Mouse (Mus musculus): ENCODE measurements at regions not wholly inside any gene's neighbourhood (a gene's known extent, or its start where the extent isn't known, plus 50 kb on each side); places are given as distances from the start of the nearest gene placed in this dataset.

DNA sequence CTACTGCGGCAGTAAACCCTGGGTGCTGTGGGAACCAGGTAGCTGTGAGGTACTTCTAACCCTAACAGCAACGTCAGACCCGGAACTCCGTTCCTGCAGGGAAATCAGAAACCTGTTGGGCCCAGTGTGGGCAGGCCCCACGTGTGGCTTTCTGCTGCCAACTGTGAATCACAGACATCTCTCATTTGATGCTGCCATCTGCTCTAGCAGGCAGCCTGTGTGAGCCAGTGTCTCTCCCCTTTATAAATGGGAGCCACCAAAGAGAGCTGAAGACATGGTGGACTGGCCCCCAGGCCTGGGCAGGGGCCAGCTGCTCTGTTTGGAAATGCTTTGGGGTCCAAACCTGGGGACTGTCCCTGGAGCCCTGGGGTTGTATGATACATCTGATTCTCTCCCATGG lies 71.1 kb upstream of the Kcng1 start:
- ATAC-seq (ENCODE audit: low FRiP score, low TSS enrichment), result no peak
- H3K36me3 ChIP-seq (ENCODE audit: control insufficient read depth, insufficient read depth, low read length), result no peaks in the 10 kb centered on the region
- 56% methylated on average over 5 of the region's 5 CpGs for WGBS

DNA sequence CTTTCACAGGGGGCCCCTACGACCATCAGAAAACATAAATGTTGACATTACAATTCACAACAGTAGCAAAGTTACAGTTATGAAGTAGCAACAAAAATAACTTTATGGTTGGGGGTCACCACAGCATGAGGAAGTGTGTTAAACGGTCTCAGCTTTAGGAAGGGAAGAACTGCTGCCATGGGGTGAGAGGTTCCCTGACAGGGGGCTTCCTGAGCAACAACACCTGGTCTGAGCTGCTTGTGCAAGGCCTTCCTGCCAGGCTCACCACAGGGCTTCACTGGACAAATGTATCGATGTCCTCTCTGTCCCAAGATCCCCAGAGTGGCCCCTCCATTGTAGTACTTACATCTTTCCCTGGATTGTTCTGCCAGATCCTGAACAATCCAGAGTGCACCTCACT lies 70.7 kb upstream of the Kcng1 start:
- H3K9ac ChIP-seq (ENCODE audit: low read depth, low read length), result no peak overlapping the region
- no peaks in the 10 kb centered on the region for H3K4me1 ChIP-seq (ENCODE audit: control insufficient read depth, insufficient read depth, low read length)
- H3K4me2 ChIP-seq (replicated peaks; ENCODE audit: low read depth, low read length), result no peak overlapping the region
- no peaks in the 10 kb centered on the region; the same call in 1 of the 2 replicates for H3K9me3 ChIP-seq (ENCODE audit: control insufficient read depth, low read length)
- no peaks in the 10 kb centered on the region for H3K27me3 ChIP-seq (ENCODE audit: control insufficient read depth, insufficient read depth, low read length)
- no peak overlapping the region for H3K27ac ChIP-seq (ENCODE audit: low read depth, low read length)
- H3K4me3 ChIP-seq (ENCODE audit: low read length), result no peak overlapping the region
- no peaks in the 10 kb centered on the region for H3K36me3 ChIP-seq (ENCODE audit: control insufficient read depth, insufficient read depth, low read length)
- no peak for ATAC-seq (ENCODE audit: low FRiP score, low TSS enrichment)
- WGBS, result 21% methylated on average over 3 of the region's 3 CpGs

More for the DNA sequence above, 71.1 kb upstream of the Kcng1 start:
- no peaks in the 10 kb centered on the region; the same call in 1 of the 2 replicates for H3K9me3 ChIP-seq (ENCODE audit: control insufficient read depth, low read length)
- no peak overlapping the region for H3K4me3 ChIP-seq (ENCODE audit: low read length)
- H3K9ac ChIP-seq (ENCODE audit: low read depth, low read length), result no peak overlapping the region
- no peak overlapping the region for H3K27ac ChIP-seq (ENCODE audit: low read depth, low read length)
- no peaks in the 10 kb centered on the region for H3K27me3 ChIP-seq (ENCODE audit: control insufficient read depth, insufficient read depth, low read length)
- no peak overlapping the region for H3K4me2 ChIP-seq (replicated peaks; ENCODE audit: low read depth, low read length)
- no peaks in the 10 kb centered on the region for H3K4me1 ChIP-seq (ENCODE audit: control insufficient read depth, insufficient read depth, low read length)

DNA sequence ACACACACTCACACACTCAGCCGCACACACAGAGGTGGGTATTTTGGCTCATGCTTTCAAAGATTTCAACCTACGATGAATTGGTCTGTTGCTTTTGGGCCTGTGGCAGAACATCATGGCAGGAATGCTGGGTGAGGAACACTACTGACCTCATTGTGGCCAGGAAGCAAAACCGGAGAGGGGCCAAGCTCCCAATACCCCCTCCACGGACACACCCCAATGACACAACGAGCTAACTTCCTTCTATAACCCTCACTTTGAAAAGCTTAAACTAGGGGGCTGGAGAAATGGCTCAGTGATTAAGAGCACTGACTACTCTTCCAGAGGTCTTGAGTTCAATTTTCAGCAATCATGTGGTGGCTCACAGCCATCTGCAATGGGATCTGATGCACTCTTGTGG lies 63.8 kb upstream of the Kcng1 start:
- Histone ChIP-seq H3K27me3 (ENCODE audit: control insufficient read depth, insufficient read depth, low read length) (no peaks in the 10 kb centered on the region), H3K4me1 (ENCODE audit: control insufficient read depth, insufficient read depth, low read length) (no peaks in the 10 kb centered on the region), H3K27ac (ENCODE audit: low read depth, low read length) (no peak overlapping the region), H3K9ac (ENCODE audit: low read depth, low read length) (no peak overlapping the region), H3K4me2 (replicated peaks; ENCODE audit: low read depth, low read length) (no peak overlapping the region), H3K9me3 (ENCODE audit: control insufficient read depth, low read length) (no peaks in the 10 kb centered on the region; the same call in 1 of the 2 replicates), H3K4me3 (ENCODE audit: low read length) (no peak overlapping the region), H3K36me3 (ENCODE audit: control insufficient read depth, insufficient read depth, low read length) (no peaks in the 10 kb centered on the region)
- WGBS, result 80% methylated on average over 5 of the region's 5 CpGs
- no peak for ATAC-seq (ENCODE audit: low FRiP score, low TSS enrichment)

DNA sequence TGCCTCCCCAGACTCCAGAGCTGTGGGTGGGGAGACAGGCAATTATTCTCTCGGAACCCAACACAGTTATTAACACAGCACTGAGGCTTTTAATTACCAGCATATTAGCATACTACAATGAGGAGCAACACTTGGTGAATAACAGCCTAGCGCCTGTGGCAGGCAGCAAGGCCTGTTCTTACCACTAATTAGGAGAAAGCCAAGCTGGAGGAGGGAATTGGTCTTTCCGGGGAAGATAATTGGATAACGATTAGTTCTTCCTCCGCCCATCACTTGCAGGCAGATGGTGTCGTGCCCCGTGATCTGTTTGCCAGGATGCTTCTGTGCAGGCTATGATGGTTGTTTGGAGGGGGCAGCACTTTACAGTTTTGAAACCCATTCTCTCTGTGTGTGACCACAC lies 62.2 kb upstream of the Kcng1 start:
- 33% methylated on average over 7 of the region's 7 CpGs for WGBS
- no peaks in the 10 kb centered on the region; the same call in 1 of the 2 replicates for H3K9me3 ChIP-seq (ENCODE audit: control insufficient read depth, low read length)
- no peak overlapping the region for H3K9ac ChIP-seq (ENCODE audit: low read depth, low read length)
- H3K36me3 ChIP-seq (ENCODE audit: control insufficient read depth, insufficient read depth, low read length), result no peaks in the 10 kb centered on the region
- H3K4me1 ChIP-seq (ENCODE audit: control insufficient read depth, insufficient read depth, low read length), result no peaks in the 10 kb centered on the region
- H3K4me3 ChIP-seq (ENCODE audit: low read length), result no peak overlapping the region
- H3K27me3 ChIP-seq (ENCODE audit: control insufficient read depth, insufficient read depth, low read length), result no peaks in the 10 kb centered on the region
- no peak overlapping the region for H3K27ac ChIP-seq (ENCODE audit: low read depth, low read length)
- no peak overlapping the region for H3K4me2 ChIP-seq (replicated peaks; ENCODE audit: low read depth, low read length)
- ATAC-seq (ENCODE audit: low FRiP score, low TSS enrichment), result no peak

DNA sequence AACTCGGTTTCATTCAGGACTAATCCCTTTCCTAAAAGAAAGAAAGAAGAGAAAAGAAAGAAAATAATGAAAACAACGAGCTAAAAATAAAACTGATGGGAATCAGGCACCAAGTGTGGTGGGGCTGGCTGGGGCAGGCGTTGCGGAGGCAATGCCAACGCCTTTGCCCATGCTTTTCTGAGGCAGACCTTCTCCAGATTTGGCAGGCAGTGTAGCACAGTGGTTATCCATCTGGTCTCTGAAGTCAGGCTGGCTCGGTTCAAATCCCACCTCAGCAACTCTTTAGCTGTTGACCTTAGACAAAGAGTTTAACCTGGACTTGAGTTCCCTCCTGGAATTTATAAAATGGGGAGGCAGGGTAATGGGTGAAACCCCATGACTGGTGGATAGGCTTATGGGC lies 57.3 kb upstream of the Kcng1 start:
- no peak overlapping the region for H3K4me2 ChIP-seq (replicated peaks; ENCODE audit: low read depth, low read length)
- no peaks in the 10 kb centered on the region for H3K9me3 ChIP-seq (ENCODE audit: control insufficient read depth, low read length)
- H3K4me3 ChIP-seq (ENCODE audit: low read length), result no peak overlapping the region
- H3K27ac ChIP-seq (ENCODE audit: low read depth, low read length), result no peak overlapping the region
- no peak for ATAC-seq (ENCODE audit: low FRiP score, low TSS enrichment)
- 90% methylated on average over 6 of the region's 6 CpGs for WGBS
- no peaks in the 10 kb centered on the region for H3K27me3 ChIP-seq (ENCODE audit: control insufficient read depth, insufficient read depth, low read length)
- H3K4me1 ChIP-seq (ENCODE audit: control insufficient read depth, insufficient read depth, low read length), result peaks cover 7% of the 10 kb centered on the region
- no peak overlapping the region for H3K9ac ChIP-seq (ENCODE audit: low read depth, low read length)
- H3K36me3 ChIP-seq (ENCODE audit: control insufficient read depth, insufficient read depth, low read length), result no peaks in the 10 kb centered on the region

DNA sequence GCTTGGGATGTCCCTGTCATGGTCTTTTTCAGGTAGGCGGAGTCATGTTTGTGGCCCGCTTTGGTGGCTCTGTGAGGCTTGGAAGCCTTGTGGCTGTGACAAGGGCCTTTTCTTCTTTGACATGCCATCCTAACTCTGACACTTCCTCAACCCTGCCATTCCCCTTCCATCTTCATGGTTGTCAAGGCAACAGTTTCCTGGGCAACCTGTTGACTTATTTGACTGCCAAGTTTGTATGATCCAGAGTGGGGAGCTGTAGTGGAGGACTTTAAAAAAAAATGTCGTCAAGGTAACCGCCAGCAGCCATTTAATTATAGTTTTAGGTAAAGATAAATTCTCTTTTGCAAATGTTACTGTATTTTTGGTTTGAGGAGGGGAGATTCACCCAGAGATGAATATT lies 56.8 kb upstream of the Kcng1 start:
- 91% methylated on average over 4 of the region's 4 CpGs for WGBS
- H3K27me3 ChIP-seq (ENCODE audit: control insufficient read depth, insufficient read depth, low read length), result no peaks in the 10 kb centered on the region
- H3K9ac ChIP-seq (ENCODE audit: low read depth, low read length), result no peak overlapping the region
- H3K36me3 ChIP-seq (ENCODE audit: control insufficient read depth, insufficient read depth, low read length), result no peaks in the 10 kb centered on the region
- peaks cover 11% of the 10 kb centered on the region for H3K4me1 ChIP-seq (ENCODE audit: control insufficient read depth, insufficient read depth, low read length)
- no peak overlapping the region for H3K4me3 ChIP-seq (ENCODE audit: low read length)
- no peak overlapping the region for H3K27ac ChIP-seq (ENCODE audit: low read depth, low read length)
- no peaks in the 10 kb centered on the region for H3K9me3 ChIP-seq (ENCODE audit: control insufficient read depth, low read length)
- ATAC-seq (ENCODE audit: low FRiP score, low TSS enrichment), result no peak
- H3K4me2 ChIP-seq (replicated peaks; ENCODE audit: low read depth, low read length), result no peak overlapping the region

DNA sequence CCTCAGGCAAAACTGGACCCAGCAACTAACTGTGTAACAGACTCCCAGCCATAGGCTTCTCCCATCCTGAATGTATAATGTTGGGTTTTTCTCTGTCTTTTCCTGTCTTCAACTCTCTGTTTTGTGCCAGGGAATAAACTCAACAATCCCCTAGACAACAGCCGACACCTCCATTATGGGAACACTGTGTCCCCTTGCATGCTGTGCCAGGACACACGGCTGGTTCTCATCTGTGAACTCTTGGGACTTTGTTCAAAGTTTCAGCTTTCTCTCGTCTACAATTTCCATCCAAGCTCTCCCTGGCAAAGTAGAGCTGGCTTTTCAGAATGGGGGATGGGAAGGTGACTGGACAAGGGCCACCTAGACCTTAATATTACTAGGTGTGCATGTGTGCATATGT lies 56.1 kb upstream of the Kcng1 start:
- ATAC-seq (ENCODE audit: low FRiP score, low TSS enrichment), result no peak
- Histone ChIP-seq H3K4me1 (ENCODE audit: control insufficient read depth, insufficient read depth, low read length) (peaks cover 13% of the 10 kb centered on the region), H3K27ac (ENCODE audit: low read depth, low read length) (no peak overlapping the region), H3K4me2 (replicated peaks; ENCODE audit: low read depth, low read length) (no peak overlapping the region), H3K9me3 (ENCODE audit: control insufficient read depth, low read length) (no peaks in the 10 kb centered on the region), H3K9ac (ENCODE audit: low read depth, low read length) (no peak overlapping the region), H3K4me3 (ENCODE audit: low read length) (no peak overlapping the region), H3K27me3 (ENCODE audit: control insufficient read depth, insufficient read depth, low read length) (no peaks in the 10 kb centered on the region), H3K36me3 (ENCODE audit: control insufficient read depth, insufficient read depth, low read length) (no peaks in the 10 kb centered on the region)
- WGBS, result 66% methylated on average over 3 of the region's 3 CpGs

DNA sequence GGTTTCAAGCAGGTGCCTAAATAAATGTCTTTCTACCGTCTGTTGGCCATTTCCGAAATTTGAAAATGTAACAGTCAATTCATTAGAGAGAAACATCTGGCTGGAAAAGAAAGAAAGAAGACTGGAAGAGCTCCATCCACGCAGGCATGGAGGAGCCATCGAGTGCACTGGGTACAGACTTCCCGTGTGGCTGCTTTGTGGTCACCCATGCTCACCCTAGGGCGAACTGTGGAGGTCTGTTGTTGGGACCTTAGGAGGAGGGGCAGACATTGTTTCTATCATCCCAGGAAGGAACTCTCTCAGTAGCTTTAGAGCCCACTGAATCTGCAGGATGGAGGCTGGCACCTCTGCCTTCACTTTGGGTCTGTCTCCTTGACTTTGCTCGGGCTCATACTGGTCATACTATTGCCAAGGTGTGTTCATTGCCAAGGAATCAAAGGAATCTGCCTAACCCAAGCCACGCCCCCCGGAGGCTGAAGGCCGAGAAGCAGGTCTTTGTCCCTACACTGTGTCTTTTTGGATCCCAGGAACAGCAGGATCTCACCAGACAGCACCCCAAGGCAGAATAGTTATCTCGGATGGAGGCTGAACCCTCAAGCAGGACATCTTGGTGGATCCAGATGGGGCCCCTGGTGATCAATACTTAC lies 54.3 kb upstream of the Kcng1 start:
- WGBS, result 92% methylated on average over 11 of the region's 11 CpGs
- Histone ChIP-seq H3K27me3 (ENCODE audit: control insufficient read depth, insufficient read depth, low read length) (no peaks in the 10 kb centered on the region; the same call in 1 of the 2 replicates), H3K4me3 (ENCODE audit: low read length) (no peak overlapping the region)

DNA sequence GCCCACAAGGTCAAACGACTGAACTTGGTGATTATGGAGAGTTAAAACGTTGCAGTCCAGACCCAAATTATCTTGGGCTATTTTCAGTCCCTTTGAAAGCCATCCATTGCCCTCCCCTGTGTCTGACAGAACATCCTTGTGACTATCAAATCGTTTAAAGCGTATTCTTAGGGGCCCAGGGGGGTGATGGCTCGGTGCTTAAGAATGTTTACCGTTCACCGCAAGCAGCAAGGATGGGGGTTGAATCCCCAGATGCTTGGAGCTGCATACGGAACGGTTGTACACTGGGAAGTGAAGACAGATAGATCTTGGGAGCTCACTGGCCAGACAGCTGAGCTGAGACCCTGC lies 52.7 kb upstream of the Kcng1 start:
- WGBS, result 51% methylated on average over 9 of the region's 9 CpGs
- Histone ChIP-seq H3K27ac (ENCODE audit: low read depth, low read length) (no peak overlapping the region), H3K27me3 (ENCODE audit: control insufficient read depth, insufficient read depth, low read length) (no peaks in the 10 kb centered on the region; the same call in 1 of the 2 replicates), H3K9me3 (ENCODE audit: control insufficient read depth, low read length) (no peaks in the 10 kb centered on the region), H3K4me2 (replicated peaks; ENCODE audit: low read depth, low read length) (no peak overlapping the region), H3K9ac (ENCODE audit: low read depth, low read length) (no peak overlapping the region), H3K4me3 (ENCODE audit: low read length) (no peak overlapping the region), H3K4me1 (ENCODE audit: control insufficient read depth, insufficient read depth, low read length) (peaks cover 13% of the 10 kb centered on the region), H3K36me3 (ENCODE audit: control insufficient read depth, insufficient read depth, low read length) (no peaks in the 10 kb centered on the region)
- no peak for ATAC-seq (ENCODE audit: low FRiP score, low TSS enrichment)

More for the DNA sequence above, 54.3 kb upstream of the Kcng1 start:
- Histone ChIP-seq H3K36me3 (ENCODE audit: control insufficient read depth, insufficient read depth, low read length) (no peaks in the 10 kb centered on the region), H3K27ac (ENCODE audit: low read depth, low read length) (no peak overlapping the region), H3K4me2 (replicated peaks; ENCODE audit: low read depth, low read length) (no peak overlapping the region), H3K9ac (ENCODE audit: low read depth, low read length) (no peak overlapping the region), H3K4me1 (ENCODE audit: control insufficient read depth, insufficient read depth, low read length) (peaks cover 13% of the 10 kb centered on the region), H3K9me3 (ENCODE audit: control insufficient read depth, low read length) (no peaks in the 10 kb centered on the region)
- no peak for ATAC-seq (ENCODE audit: low FRiP score, low TSS enrichment)
